Mouse (Mus musculus) limb, embryonic 14.5 days (tissue): ENCODE results near the gene Ube2v1. TPM values are rescaled to one million over a fixed set of nuclear protein-coding genes. Genes with fewer than 3 reads are reported as not detected.

Source experiments
- ATAC-seq: fragments of 200-750 bp; cut with Nextera tagmentation; 2 replicates; pipeline ENCODE4 v1.8.0; 2017; ENCODE audit warnings: low read depth, moderate number of reproducible peaks, moderate TSS enrichment; ENCODE audit not compliant: low FRiP score
- DNase-seq: peaks from one replicate; pipeline ENCODE4 v3.0.0-alpha.2; 2015; ENCODE audit warnings: low spot score
- H3K27ac ChIP-seq: fragments of 300-500 bp; sonication (generic); replicated peaks from 2 replicates; pipeline ENCODE4 v1.5.1; 2014; ENCODE audit warnings: low read depth, mild to moderate bottlenecking, low read length, moderate library complexity, mixed read lengths
- H3K27me3 ChIP-seq: fragments of 300-500 bp; sonication (generic); 2 replicates; pipeline ENCODE4 v1.6.1; 2014; ENCODE audit warnings: low read length, mixed read lengths; ENCODE audit not compliant: control insufficient read depth, insufficient read depth
- H3K36me3 ChIP-seq: fragments of 300-500 bp; sonication (generic); 2 replicates; pipeline ENCODE4 v1.6.1; 2014; ENCODE audit warnings: mild to moderate bottlenecking, low read length, moderate library complexity, mixed read lengths; ENCODE audit not compliant: control insufficient read depth, insufficient read depth
- H3K4me1 ChIP-seq: fragments of 300-500 bp; sonication (generic); 2 replicates; pipeline ENCODE4 v1.6.1; 2014; ENCODE audit warnings: antibody characterized with exemption, low read length, mixed read lengths; ENCODE audit not compliant: control insufficient read depth, insufficient read depth
- H3K4me2 ChIP-seq: fragments of 300-500 bp; sonication (generic); replicated peaks from 2 replicates; pipeline ENCODE4 v1.6.1; 2014; ENCODE audit warnings: low read depth, mild to moderate bottlenecking, low read length, moderate library complexity; ENCODE audit not compliant: severe bottlenecking
- H3K4me3 ChIP-seq: fragments of 300-500 bp; sonication (generic); replicated peaks from 2 replicates; pipeline ENCODE4 v1.5.1; 2014; ENCODE audit warnings: low read length
- H3K9ac ChIP-seq: fragments of 300-500 bp; sonication (generic); 2 replicates; pipeline ENCODE4 v1.6.1; 2014; ENCODE audit warnings: mild to moderate bottlenecking, low read depth, low read length, moderate library complexity; ENCODE audit not compliant: severe bottlenecking
- H3K9me3 ChIP-seq: fragments of 300-500 bp; sonication (generic); 2 replicates; pipeline ENCODE4 v1.6.1; 2016; ENCODE audit warnings: low read length; ENCODE audit not compliant: control insufficient read depth
- POLR2A ChIP-seq: fragments of 200-500 bp; IDR thresholded peaks from 2 replicates; pipeline ENCODE4 v1.8.0; 2012; ENCODE audit warnings: inconsistent platforms, mild to moderate bottlenecking, moderate library complexity, borderline replicate concordance; ENCODE audit not compliant: insufficient read depth, insufficient read length; ENCODE audit errors: extremely low read depth
- WGBS: fragments of 180-500 bp; shearing (Covaris S2); extraction: QIAGEN DNeasy Blood & Tissue Kit; methylation state at CpG from one replicate; pipeline ENCODE4 v1.1.7; 2014; 5-methylcytosine and 5-hydroxymethylcytosine counted together
- polyA plus RNA-seq, 2 experiments: library from polyadenylated mRNA; depleted of rRNA in 1 of 2; stranded (reverse) in 1 of 2; unstranded in 1 of 2; fragments of >200 nt; fragmentation: Nextera tagmentation in 1 of 2; extraction: Ambion mirVana in 1 of 2; gene quantifications; 2 replicates each; pipeline versions ENCODE4 v1.2.1 to v1.2.3; 2012 to 2014

Gene Ube2v1
- polyA plus RNA-seq, 2 experiments = 137 to 270 TPM

DNA sequence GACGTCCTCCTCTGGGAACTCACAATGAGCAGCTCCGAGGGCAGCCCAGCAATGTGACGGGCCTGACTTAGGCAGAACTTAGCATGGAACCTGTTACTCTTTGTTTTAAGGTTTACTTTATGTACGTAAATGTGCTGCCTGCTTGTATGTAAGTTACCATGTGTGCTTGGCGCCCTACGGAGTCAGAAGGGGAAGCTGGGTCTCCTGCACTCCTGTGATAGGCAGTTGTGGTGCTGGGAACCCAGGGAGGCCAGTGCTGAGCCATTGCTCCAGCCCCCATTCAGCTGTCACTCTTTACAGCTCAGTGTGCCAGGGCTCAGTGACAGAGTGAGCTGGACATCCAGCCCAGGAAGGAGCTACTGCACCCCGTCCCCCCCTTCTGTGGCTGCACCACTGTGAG, 4.9 kb downstream of the Ube2v1 start:
- DNase-seq (no peak), ATAC-seq (no peak)
- WGBS = 90% methylated on average over 7 of the region's 7 CpGs
- Histone ChIP-seq H3K4me2 (no peak overlapping the region), H3K27ac (no peak overlapping the region), H3K4me1 (peaks cover 14% of the 10 kb centered on the region), H3K27me3 (no peaks in the 10 kb centered on the region), H3K4me3 (no peak overlapping the region), H3K9ac (no peak overlapping the region), H3K9me3 (no peaks in the 10 kb centered on the region), H3K36me3 (peaks cover 12% of the 10 kb centered on the region)
- TF ChIP-seq POLR2A = no peak

DNA sequence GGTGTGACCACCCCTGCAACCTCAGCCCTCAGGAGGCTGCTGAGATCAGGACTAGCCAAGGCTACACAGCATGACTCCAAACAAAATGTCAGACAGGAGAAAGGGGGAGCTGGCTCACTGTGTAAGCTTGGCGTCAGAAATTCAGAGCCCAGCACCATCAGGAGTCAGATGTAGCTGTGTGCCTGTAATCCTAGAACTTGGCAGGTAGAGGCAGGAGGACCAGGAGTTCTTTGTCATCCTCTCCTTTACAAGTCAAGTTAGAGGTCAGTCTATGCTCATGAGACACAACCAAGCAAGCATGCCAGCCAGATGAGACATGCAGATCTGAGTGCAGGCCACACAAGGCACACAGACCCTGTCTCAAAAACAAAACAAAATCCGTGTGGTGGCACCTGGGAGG, 6.2 kb downstream of the Ube2v1 start:
- no peak for DNase-seq
- Histone ChIP-seq H3K27me3 (no peaks in the 10 kb centered on the region), H3K9me3 (no peaks in the 10 kb centered on the region), H3K4me1 (peaks cover 10% of the 10 kb centered on the region), H3K36me3 (peaks cover 12% of the 10 kb centered on the region), H3K27ac (no peak overlapping the region), H3K4me2 (no peak overlapping the region), H3K4me3 (no peak overlapping the region), H3K9ac (no peak overlapping the region)
- no peak for ATAC-seq
- TF ChIP-seq POLR2A = no peak
- WGBS = 46% methylated on average over 2 of the region's 2 CpGs

DNA sequence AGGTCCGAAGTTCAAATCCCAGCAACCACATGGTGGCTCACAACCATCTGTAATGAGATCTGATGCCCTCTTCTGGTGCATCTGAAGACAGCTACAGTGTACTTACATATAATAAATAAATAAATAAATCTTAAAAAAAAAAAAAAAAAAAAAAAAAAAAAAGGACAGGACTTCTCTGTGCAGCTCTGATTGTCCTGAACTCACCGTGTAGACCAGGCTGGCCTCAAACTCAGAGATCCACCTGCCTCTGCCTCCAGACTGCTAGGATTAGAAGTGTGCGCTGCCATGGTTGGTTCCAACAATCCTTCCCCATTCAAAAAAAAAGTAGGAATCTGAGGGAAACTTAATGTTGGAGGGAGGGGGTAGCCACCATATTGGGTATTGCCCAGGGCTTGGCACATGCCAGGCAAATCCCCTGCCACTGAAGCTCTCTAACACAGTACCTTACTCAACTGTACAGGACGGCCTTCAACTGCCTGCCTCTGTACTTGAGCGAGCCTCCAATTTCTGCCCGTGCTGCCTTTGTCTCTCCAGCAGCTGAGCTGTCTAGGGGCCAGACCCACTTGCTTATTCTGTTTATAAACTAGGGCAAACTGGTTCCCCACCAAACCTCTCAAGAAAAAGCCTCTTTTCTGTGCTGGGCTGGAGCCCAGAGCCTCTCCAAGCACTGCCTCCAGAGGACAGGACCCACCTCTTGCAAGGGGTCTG, 7.4 kb downstream of the Ube2v1 start:
- Histone ChIP-seq H3K4me1 (no peaks in the 10 kb centered on the region), H3K9me3 (no peaks in the 10 kb centered on the region)

DNA sequence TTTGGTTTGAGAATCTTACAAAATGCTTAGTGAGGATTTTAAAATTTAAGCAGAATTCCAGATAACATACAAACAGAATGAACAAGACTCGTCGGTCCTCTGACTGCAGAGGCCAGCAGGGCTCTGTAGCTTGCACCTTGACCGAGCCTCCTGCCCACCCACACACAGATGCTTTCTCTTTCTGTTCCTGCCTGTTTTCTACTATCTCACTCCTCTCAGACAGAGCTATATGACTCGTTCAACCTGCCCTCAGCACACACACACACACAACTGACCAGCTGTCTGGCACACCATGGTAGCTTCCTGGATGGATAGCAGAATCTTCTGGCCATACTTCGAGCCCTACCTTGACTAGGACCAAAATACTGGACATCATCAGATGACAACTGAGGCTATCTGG, 8.9 kb downstream of the Ube2v1 start:
- Histone ChIP-seq H3K4me3 (no peak overlapping the region), H3K27ac (no peak overlapping the region), H3K36me3 (peaks cover 22% of the 10 kb centered on the region), H3K9me3 (no peaks in the 10 kb centered on the region), H3K9ac (no peak overlapping the region), H3K4me2 (no peak overlapping the region), H3K4me1 (no peaks in the 10 kb centered on the region), H3K27me3 (no peaks in the 10 kb centered on the region)
- TF ChIP-seq POLR2A = no peak
- 82% methylated on average over 5 of the region's 5 CpGs for WGBS
- ATAC-seq (no peak), DNase-seq (no peak)

More for the DNA sequence above, 7.4 kb downstream of the Ube2v1 start:
- WGBS = 99% methylated on average over 5 of the region's 6 CpGs
- H3K4me2 ChIP-seq = no peak overlapping the region
- ATAC-seq (no peak), DNase-seq (no peak)
- no peaks in the 10 kb centered on the region for H3K27me3 ChIP-seq
- H3K4me3 ChIP-seq = no peak overlapping the region
- H3K27ac ChIP-seq = no peak overlapping the region
- H3K36me3 ChIP-seq = peaks cover 12% of the 10 kb centered on the region
- no peak for TF ChIP-seq POLR2A
- no peak overlapping the region for H3K9ac ChIP-seq

DNA sequence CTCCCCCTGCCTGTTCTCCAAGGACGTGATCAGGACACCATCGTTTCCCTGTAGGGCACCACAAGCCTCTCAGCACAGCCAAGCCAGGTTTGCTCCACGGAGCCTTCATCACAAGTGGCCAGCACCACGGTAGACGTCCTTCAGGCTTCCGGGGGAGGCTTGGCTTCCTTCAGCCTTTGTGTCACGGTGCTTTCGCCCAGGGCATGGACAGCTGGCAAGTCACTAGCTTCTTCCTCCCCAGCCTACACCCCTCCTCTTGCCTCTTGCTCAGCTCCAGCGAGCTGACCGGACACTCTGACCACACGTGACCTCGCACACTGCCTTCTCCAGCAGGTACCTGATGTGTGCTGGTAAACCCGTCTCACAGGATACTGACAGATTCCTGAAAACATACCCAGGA, 9.5 kb downstream of the Ube2v1 start:
- no peak overlapping the region for H3K9ac ChIP-seq
- H3K27ac ChIP-seq = no peak overlapping the region
- H3K4me2 ChIP-seq = no peak overlapping the region
- H3K27me3 ChIP-seq = no peaks in the 10 kb centered on the region
- 85% methylated on average over 13 of the region's 13 CpGs for WGBS
- no peaks in the 10 kb centered on the region for H3K9me3 ChIP-seq
- no peak for ATAC-seq
- no peak overlapping the region for H3K4me3 ChIP-seq
- TF ChIP-seq POLR2A = no peak
- peaks cover 24% of the 10 kb centered on the region for H3K36me3 ChIP-seq
- no peak for DNase-seq
- no peaks in the 10 kb centered on the region for H3K4me1 ChIP-seq
